Mouse (Mus musculus) kidney, embryonic 14.5 days (tissue): Measurements from ENCODE around the gene Nup210. TPM values are rescaled to one million over a fixed set of nuclear protein-coding genes. Genes with fewer than 3 reads are reported as not detected.

Experiments used
- ATAC-seq: fragments of 200-750 bp; cut with Nextera tagmentation; 2 replicates; pipeline ENCODE4 v1.8.0; 2017; ENCODE audit warnings: moderate number of reproducible peaks, mild to moderate bottlenecking, moderate TSS enrichment, moderate library complexity; ENCODE audit not compliant: low FRiP score, low TSS enrichment
- H3K27ac ChIP-seq: fragments of 300-500 bp; sonication (generic); 2 replicates; pipeline ENCODE4 v1.5.1; 2014; ENCODE audit warnings: low read depth, mild to moderate bottlenecking, low read length, moderate library complexity, mixed read lengths
- H3K27me3 ChIP-seq: fragments of 300-500 bp; sonication (generic); 2 replicates; pipeline ENCODE4 v1.6.1; 2014; ENCODE audit warnings: mild to moderate bottlenecking, low read length; ENCODE audit not compliant: control insufficient read depth, insufficient read depth
- H3K36me3 ChIP-seq: fragments of 300-500 bp; sonication (generic); 2 replicates; pipeline ENCODE4 v1.6.1; 2014; ENCODE audit warnings: low read length, mixed read lengths; ENCODE audit not compliant: control insufficient read depth, insufficient read depth
- H3K4me1 ChIP-seq: fragments of 300-500 bp; sonication (generic); 2 replicates; pipeline ENCODE4 v1.6.1; 2014; ENCODE audit warnings: low read length, mixed read lengths; ENCODE audit not compliant: control insufficient read depth, insufficient read depth
- H3K4me2 ChIP-seq: fragments of 300-500 bp; sonication (generic); replicated peaks from 2 replicates; pipeline ENCODE4 v1.6.1; 2014; ENCODE audit warnings: low read depth, mild to moderate bottlenecking, low read length
- H3K4me3 ChIP-seq: fragments of 300-500 bp; sonication (generic); 2 replicates; pipeline ENCODE4 v1.5.1; 2014; ENCODE audit warnings: mild to moderate bottlenecking, low read length
- H3K9ac ChIP-seq: fragments of 300-500 bp; sonication (generic); 2 replicates; pipeline ENCODE4 v1.6.1; 2014; ENCODE audit warnings: low read depth, mild to moderate bottlenecking, low read length, moderate library complexity
- H3K9me3 ChIP-seq: fragments of 300-500 bp; sonication (generic); 2 replicates; pipeline ENCODE4 v1.6.1; 2016; ENCODE audit warnings: low read length; ENCODE audit not compliant: control insufficient read depth
- WGBS: fragments of 180-500 bp; shearing (Covaris S2); extraction: QIAGEN DNeasy Blood & Tissue Kit; methylation state at CpG from one replicate; pipeline ENCODE4 v1.1.7; 2014; 5-methylcytosine and 5-hydroxymethylcytosine counted together
- polyA plus RNA-seq: library from polyadenylated mRNA; unstranded; fragments of >200 nt; fragmentation: Nextera tagmentation; extraction: Ambion mirVana; gene quantifications from 2 replicates; pipeline ENCODE4 v1.2.1, GENCODE M21; 2014

Gene Nup210
- polyA plus RNA-seq, 1 experiment from 2014 or later: 30.6 TPM

DNA sequence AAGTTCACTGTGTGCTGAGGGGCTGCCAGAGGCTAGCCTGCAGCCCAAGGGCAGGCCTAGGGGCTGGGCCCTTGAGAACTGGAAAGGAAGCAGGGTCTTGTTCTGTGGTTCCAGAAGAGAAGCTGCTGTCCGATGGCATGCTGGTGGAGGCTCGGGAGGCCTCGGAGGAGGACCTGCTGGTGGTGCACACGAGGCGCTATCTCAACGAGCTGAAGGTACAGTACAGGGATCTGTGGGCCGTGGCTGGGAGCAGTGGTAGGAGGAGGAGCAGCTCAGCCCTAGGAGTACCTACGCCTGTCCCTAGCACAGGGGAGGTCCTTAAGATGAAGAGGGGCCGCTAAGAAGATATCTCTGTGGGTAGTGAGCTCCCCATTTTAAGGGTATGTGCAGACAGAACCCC lies 42.4 kb upstream of the Nup210 start:
- H3K9ac ChIP-seq: peak overlapping the region; percentile 23; the same call in 1 of the 2 replicates

GRCm38 (mm10) chr6:91157237-91157570 lies 40.6 kb upstream of the Nup210 start:
- H3K27ac ChIP-seq: peak overlapping the region; percentile 71
- 44% methylated on average over 6 of the region's 6 CpGs for WGBS
- H3K27me3 ChIP-seq: no peaks in the 10 kb centered on the region
- H3K4me3 ChIP-seq: peak overlapping the region; percentile 66
- no peak for ATAC-seq
- H3K9ac ChIP-seq: peak overlapping the region; percentile 72
- peaks cover 20% of the 10 kb centered on the region for H3K4me1 ChIP-seq
- H3K9me3 ChIP-seq: no peaks in the 10 kb centered on the region
- H3K4me2 ChIP-seq: peak overlapping the region; percentile 80
- no peaks in the 10 kb centered on the region for H3K36me3 ChIP-seq

More for the DNA sequence above, 42.4 kb upstream of the Nup210 start:
- H3K9me3 ChIP-seq: no peaks in the 10 kb centered on the region
- WGBS: 77% methylated on average over 9 of the region's 9 CpGs
- H3K27me3 ChIP-seq: no peaks in the 10 kb centered on the region
- no peak for ATAC-seq
- H3K4me1 ChIP-seq: peaks cover 20% of the 10 kb centered on the region
- H3K4me2 ChIP-seq: no peak overlapping the region
- H3K36me3 ChIP-seq: no peaks in the 10 kb centered on the region
- no peak overlapping the region for H3K4me3 ChIP-seq
- H3K27ac ChIP-seq: no peak overlapping the region

- H3K4me3 ChIP-seq: peak within 1 kb of the TSS; percentile 66
- WGBS: under 1% methylated on average over 42 of the region's 42 CpGs
- peak within 1 kb of the TSS; percentile 71 for H3K27ac ChIP-seq
- peak within 1 kb of the TSS; percentile 80 for H3K4me2 ChIP-seq
- no peaks in the 10 kb centered on the region for H3K36me3 ChIP-seq
- peak; percentile 98 for ATAC-seq
- H3K4me1 ChIP-seq: peaks cover 20% of the 10 kb centered on the region
- H3K27me3 ChIP-seq: no peaks in the 10 kb centered on the region
- H3K9me3 ChIP-seq: no peaks in the 10 kb centered on the region
- peak within 1 kb of the TSS; percentile 72 for H3K9ac ChIP-seq
Observed at GRCm38 (mm10) chr6:91156554-91157236, 40.1 kb upstream of the Nup210 start, which contains the start of gene Hdac11. Hdac11 (plus strand) TSS chr6:91156665.

- WGBS: 28% methylated on average over 4 of the region's 4 CpGs
- peak overlapping the region; percentile 66 for H3K4me3 ChIP-seq
- H3K9ac ChIP-seq: no peak overlapping the region
- H3K9me3 ChIP-seq: no peaks in the 10 kb centered on the region
- ATAC-seq: no peak
- peaks cover 20% of the 10 kb centered on the region for H3K4me1 ChIP-seq
- H3K27ac ChIP-seq: no peak overlapping the region
- no peaks in the 10 kb centered on the region for H3K27me3 ChIP-seq
- no peaks in the 10 kb centered on the region for H3K36me3 ChIP-seq
- peak overlapping the region; percentile 80; the same call in 1 of the 2 replicates for H3K4me2 ChIP-seq
Observed at GRCm38 (mm10) chr6:91156062-91156461, 39.4 kb upstream of the Nup210 start.

- 68% methylated on average over 3 of the region's 3 CpGs for WGBS
- Histone ChIP-seq H3K36me3 (no peaks in the 10 kb centered on the region), H3K4me3 (no peak overlapping the region), H3K27ac (no peak overlapping the region), H3K9ac (no peak overlapping the region), H3K4me2 (no peak overlapping the region), H3K27me3 (no peaks in the 10 kb centered on the region), H3K4me1 (peaks cover 17% of the 10 kb centered on the region), H3K9me3 (no peaks in the 10 kb centered on the region)
- ATAC-seq: no peak
Observed at GRCm38 (mm10) chr6:91155286-91155685, 38.7 kb upstream of the Nup210 start.

GRCm38 (mm10) chr6:91154685-91155084 lies 38.1 kb upstream of the Nup210 start:
- Histone ChIP-seq H3K4me1 (peaks cover 17% of the 10 kb centered on the region), H3K4me2 (no peak overlapping the region), H3K9ac (no peak overlapping the region), H3K27ac (no peak overlapping the region), H3K9me3 (no peaks in the 10 kb centered on the region), H3K27me3 (no peaks in the 10 kb centered on the region), H3K36me3 (no peaks in the 10 kb centered on the region), H3K4me3 (no peak overlapping the region)
- WGBS: 70% methylated on average over 4 of the region's 4 CpGs
- no peak for ATAC-seq

DNA sequence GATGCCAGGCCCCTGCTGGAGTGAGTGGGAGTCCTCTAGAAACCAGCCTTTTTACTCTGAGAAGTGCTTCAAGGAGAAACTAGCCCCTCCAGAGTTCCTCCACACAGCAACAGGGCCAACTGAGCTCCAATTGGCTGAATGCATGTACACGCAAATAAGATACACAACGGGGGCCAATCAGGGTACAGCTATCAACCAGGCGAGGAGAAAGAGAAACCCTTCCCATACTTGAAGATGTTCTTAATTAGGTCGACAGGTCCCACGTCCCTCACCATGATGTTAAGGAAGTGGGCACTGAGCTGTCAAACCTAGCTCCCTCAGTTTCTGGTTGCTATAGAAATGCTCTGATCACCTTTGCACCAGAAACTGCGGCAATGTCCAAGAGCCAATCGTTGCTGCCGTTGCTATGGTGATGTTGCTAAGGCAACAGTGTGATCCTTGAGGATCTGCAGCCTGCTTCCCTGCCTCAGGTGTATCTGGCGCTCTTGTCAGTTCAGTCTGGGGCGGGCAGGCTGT lies 37.0 kb upstream of the Nup210 start:
- no peak overlapping the region for H3K9ac ChIP-seq
- peak; percentile 21; the same call in 1 of the 2 replicates for ATAC-seq
- no peak overlapping the region for H3K27ac ChIP-seq
- H3K4me3 ChIP-seq: peak overlapping the region; percentile 17; the same call in 1 of the 2 replicates
- H3K27me3 ChIP-seq: no peaks in the 10 kb centered on the region
- H3K4me1 ChIP-seq: peaks cover 10% of the 10 kb centered on the region
- H3K36me3 ChIP-seq: no peaks in the 10 kb centered on the region
- 3% methylated on average over 10 of the region's 10 CpGs for WGBS
- H3K4me2 ChIP-seq: peak overlapping the region; percentile 23; the same call in 1 of the 2 replicates
- no peaks in the 10 kb centered on the region for H3K9me3 ChIP-seq

DNA sequence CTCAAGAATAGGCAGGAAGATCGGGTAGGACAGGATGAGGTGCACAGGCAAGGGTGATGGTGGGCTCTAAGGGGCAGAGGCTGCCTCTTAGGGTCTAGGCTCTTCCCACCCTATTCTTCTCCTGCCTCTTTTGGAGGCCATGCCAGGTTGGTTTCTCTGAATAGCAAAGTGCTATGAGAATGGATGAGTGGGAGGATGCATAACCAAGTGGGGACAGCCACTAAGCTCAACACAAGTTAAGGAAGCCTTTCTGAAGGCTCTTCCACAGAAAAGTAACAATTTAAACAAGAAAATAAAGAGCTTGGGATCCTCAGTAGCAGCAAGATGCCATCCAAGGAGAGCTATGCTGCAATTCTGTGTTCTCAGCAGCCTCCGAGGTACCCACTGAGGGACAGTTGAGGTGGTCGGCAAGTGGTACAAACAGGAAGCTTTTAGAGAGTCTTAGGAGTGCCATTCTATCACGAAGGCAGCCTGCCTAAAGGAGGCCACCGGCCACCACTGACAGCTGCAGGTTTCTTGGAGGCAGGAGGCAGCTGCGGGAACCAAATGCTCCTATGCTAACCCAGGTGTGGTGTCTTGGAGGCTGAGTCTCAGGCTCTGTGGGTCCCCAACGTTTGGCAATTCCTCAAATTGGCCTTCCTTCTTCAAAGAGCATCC lies 36.4 kb upstream of the Nup210 start:
- no peaks in the 10 kb centered on the region for H3K36me3 ChIP-seq
- 36% methylated on average over 7 of the region's 7 CpGs for WGBS
- no peak for ATAC-seq
- H3K9ac ChIP-seq: no peak overlapping the region
- no peak overlapping the region for H3K4me2 ChIP-seq
- H3K4me1 ChIP-seq: peaks cover 8% of the 10 kb centered on the region
- no peak overlapping the region for H3K4me3 ChIP-seq
- H3K9me3 ChIP-seq: no peaks in the 10 kb centered on the region
- no peak overlapping the region for H3K27ac ChIP-seq
- H3K27me3 ChIP-seq: no peaks in the 10 kb centered on the region
